Mouse (Mus musculus) heart, embryonic 11.5 days (tissue): ENCODE measurements at regions not wholly inside any gene's neighbourhood (a gene's known extent, or its start where the extent isn't known, plus 50 kb on each side); places are given as distances from the start of the nearest gene placed in this dataset.

Experiments
- ATAC-seq: fragments of 200-750 bp; cut with Nextera tagmentation; replicated peaks from 2 replicates; pipeline ENCODE4 v1.8.0; 2017; ENCODE audit warnings: moderate library complexity; ENCODE audit not compliant: insufficient number of reproducible peaks, low FRiP score, low TSS enrichment
- H3K27ac ChIP-seq: fragments of 300-500 bp; sonication (generic); 2 replicates; pipeline ENCODE4 v1.5.1; 2014; ENCODE audit warnings: mild to moderate bottlenecking, low read depth, low read length
- H3K27me3 ChIP-seq: fragments of 300-500 bp; sonication (generic); 2 replicates; pipeline ENCODE4 v1.6.1; 2014; ENCODE audit warnings: mild to moderate bottlenecking, low read length, mixed read lengths; ENCODE audit not compliant: control insufficient read depth, insufficient read depth
- H3K36me3 ChIP-seq: fragments of 300-500 bp; sonication (generic); 2 replicates; pipeline ENCODE4 v1.6.1; 2014; ENCODE audit warnings: mild to moderate bottlenecking, low read length, moderate library complexity, mixed read lengths; ENCODE audit not compliant: control insufficient read depth, insufficient read depth
- H3K4me1 ChIP-seq: fragments of 300-500 bp; sonication (generic); 2 replicates; pipeline ENCODE4 v1.6.1; 2014; ENCODE audit warnings: low read length; ENCODE audit not compliant: control insufficient read depth, insufficient read depth
- H3K4me2 ChIP-seq: fragments of 300-500 bp; sonication (generic); 2 replicates; pipeline ENCODE4 v1.6.1; 2014; ENCODE audit warnings: mild to moderate bottlenecking, moderate library complexity
- H3K4me3 ChIP-seq: fragments of 300-500 bp; sonication (generic); 2 replicates; pipeline ENCODE4 v1.5.1; 2014; ENCODE audit warnings: low read depth, low read length
- H3K9ac ChIP-seq: fragments of 300-500 bp; sonication (generic); 2 replicates; pipeline ENCODE4 v1.6.1; 2014; ENCODE audit warnings: mild to moderate bottlenecking, low read depth, low read length, moderate library complexity
- H3K9me3 ChIP-seq: fragments of 300-500 bp; sonication (generic); replicated peaks from 2 replicates; pipeline ENCODE4 v1.6.1; 2016; ENCODE audit warnings: low read length; ENCODE audit not compliant: control insufficient read depth
- WGBS: fragments of 180-500 bp; shearing (Covaris S2); extraction: QIAGEN DNeasy Blood & Tissue Kit; methylation state at CpG from one replicate; pipeline ENCODE4 v1.1.7; 2014; ENCODE audit not compliant: insufficient replicate concordance; 5-methylcytosine and 5-hydroxymethylcytosine counted together

DNA sequence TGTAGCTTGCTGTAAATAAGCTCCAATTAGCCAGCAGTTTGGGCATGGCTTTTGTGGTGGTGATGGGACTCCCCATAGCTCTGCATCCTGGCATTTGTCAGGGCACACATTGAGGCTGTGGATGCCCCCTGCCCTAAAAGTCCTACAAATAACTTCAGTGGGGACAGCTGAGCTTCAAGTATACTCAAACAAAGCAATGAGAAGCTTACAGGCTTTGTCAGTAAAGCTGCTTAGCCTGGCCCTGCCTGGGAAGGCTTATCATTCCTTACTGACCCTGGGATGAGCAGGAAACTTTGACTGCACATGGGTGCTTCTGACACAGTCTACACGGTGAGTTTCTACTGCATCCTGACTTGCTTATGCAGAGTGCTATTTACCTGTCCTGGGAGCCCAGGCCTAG is 420.5 kb upstream of the Mki67 start:
- H3K27me3 ChIP-seq: no peaks in the 10 kb centered on the region
- H3K9ac ChIP-seq: no peak overlapping the region
- H3K4me2 ChIP-seq: no peak overlapping the region
- no peaks in the 10 kb centered on the region for H3K9me3 ChIP-seq
- no peaks in the 10 kb centered on the region for H3K4me1 ChIP-seq
- no peaks in the 10 kb centered on the region for H3K36me3 ChIP-seq
- 53% methylated on average over 1 of the region's 1 CpGs for WGBS
- no peak overlapping the region for H3K27ac ChIP-seq
- no peak overlapping the region for H3K4me3 ChIP-seq
- no peak for ATAC-seq

DNA sequence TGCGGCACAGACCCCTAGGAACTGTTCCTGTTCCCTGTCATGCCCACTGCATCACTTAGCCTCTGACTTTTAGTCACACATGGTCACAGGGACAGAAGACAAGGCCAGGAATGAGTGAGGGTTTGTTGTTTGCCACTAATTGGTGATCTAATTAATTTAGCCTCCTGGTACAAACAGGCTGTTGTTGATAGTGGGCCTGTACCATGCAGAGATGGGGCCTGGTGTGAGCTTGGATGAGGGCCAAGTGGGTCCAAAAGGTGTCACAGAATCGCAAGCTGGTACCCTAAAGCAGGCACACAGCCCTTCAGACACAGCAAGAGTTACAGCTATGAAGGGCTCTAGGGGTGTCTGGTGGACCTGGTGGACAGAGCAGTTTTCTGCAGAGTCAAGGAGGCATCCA is 421.2 kb upstream of the Mki67 start:
- WGBS: 61% methylated on average over 2 of the region's 2 CpGs
- no peaks in the 10 kb centered on the region for H3K36me3 ChIP-seq
- ATAC-seq: no peak
- no peak overlapping the region for H3K9ac ChIP-seq
- H3K4me2 ChIP-seq: no peak overlapping the region
- no peak overlapping the region for H3K4me3 ChIP-seq
- H3K9me3 ChIP-seq: no peaks in the 10 kb centered on the region
- no peaks in the 10 kb centered on the region for H3K27me3 ChIP-seq
- H3K4me1 ChIP-seq: no peaks in the 10 kb centered on the region
- no peak overlapping the region for H3K27ac ChIP-seq

- no peaks in the 10 kb centered on the region for H3K9me3 ChIP-seq
- H3K4me2 ChIP-seq: no peak overlapping the region
- 76% methylated on average over 15 of the region's 15 CpGs for WGBS
- H3K4me1 ChIP-seq: no peaks in the 10 kb centered on the region
- ATAC-seq: no peak
- H3K36me3 ChIP-seq: no peaks in the 10 kb centered on the region
- no peak overlapping the region for H3K9ac ChIP-seq
- no peaks in the 10 kb centered on the region for H3K27me3 ChIP-seq
- H3K4me3 ChIP-seq: no peak overlapping the region
- no peak overlapping the region for H3K27ac ChIP-seq
Measured at GRCm38 (mm10) chr7:136137831-136138602, 421.9 kb upstream of the Mki67 start.

DNA sequence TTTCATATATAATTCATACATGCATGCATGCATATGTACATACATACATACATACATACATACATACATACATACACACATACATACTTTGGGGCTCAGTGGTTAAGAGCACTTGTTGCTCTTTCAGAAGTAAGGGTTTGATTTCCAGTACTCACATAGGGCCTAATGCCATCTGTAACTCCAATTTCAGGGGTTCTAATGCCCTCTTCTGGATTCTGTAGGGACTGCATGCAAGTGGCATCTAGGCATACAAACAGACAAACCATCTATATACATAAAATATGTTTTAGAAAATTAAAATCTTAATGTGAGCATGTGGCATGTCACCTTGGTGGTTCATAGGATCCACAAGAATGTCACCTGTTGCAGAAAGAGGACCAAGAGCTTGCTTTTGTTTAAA is 426.7 kb upstream of the Mki67 start:
- H3K4me2 ChIP-seq: no peak overlapping the region
- no peak overlapping the region for H3K27ac ChIP-seq
- H3K9ac ChIP-seq: no peak overlapping the region
- H3K4me3 ChIP-seq: no peak overlapping the region
- no peaks in the 10 kb centered on the region for H3K9me3 ChIP-seq
- H3K36me3 ChIP-seq: no peaks in the 10 kb centered on the region
- no peaks in the 10 kb centered on the region for H3K27me3 ChIP-seq
- H3K4me1 ChIP-seq: no peaks in the 10 kb centered on the region
- ATAC-seq: no peak

DNA sequence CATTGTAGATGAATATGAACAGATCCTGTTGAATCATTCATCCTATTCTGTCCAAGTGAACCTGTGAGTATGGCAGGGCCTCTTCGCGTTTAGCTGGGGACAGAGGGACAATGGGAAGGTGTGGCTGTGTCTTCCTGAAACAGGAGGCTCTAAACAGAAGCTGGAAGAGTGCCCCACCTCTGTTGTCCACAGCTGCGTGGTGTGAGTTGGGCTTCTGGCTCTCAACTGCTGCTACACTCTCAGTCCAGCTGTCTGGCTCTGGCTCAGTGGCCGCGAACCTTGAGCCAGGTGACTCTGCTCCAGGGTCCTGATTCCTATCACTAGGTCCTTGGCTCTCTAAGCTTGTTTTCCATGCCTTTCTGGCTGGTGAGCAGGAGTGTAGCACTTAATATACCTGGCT is 434.0 kb upstream of the Mki67 start:
- H3K9ac ChIP-seq: no peak overlapping the region
- H3K27me3 ChIP-seq: no peaks in the 10 kb centered on the region
- no peaks in the 10 kb centered on the region for H3K9me3 ChIP-seq
- H3K4me1 ChIP-seq: no peaks in the 10 kb centered on the region
- ATAC-seq: no peak
- no peak overlapping the region for H3K27ac ChIP-seq
- H3K4me3 ChIP-seq: no peak overlapping the region
- no peak overlapping the region for H3K4me2 ChIP-seq
- WGBS: 62% methylated on average over 5 of the region's 5 CpGs
- H3K36me3 ChIP-seq: no peaks in the 10 kb centered on the region

GRCm38 (mm10) chr7:136151301-136151930 is 435.3 kb upstream of the Mki67 start:
- no peak overlapping the region for H3K27ac ChIP-seq
- ATAC-seq: no peak

DNA sequence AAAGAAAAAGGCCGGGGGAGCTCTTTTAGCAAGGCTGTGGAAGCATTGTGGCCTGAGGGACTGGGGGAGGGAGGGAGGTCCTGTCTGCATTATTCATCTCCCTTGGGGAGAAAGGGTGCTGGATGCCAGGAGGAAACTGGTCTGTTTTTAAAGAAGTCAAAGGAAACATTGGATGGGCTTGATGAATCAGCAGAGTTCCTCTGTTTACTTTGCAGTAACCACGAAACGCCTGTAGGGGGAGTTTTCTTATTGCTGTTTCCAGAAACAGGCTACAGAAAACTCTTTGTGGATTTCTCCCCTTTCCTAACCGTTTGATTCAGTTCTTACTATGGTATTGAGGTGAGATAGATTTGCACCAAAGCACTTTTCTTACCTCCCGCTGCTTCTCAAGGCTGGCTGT is 436.3 kb upstream of the Mki67 start:
- H3K36me3 ChIP-seq: no peaks in the 10 kb centered on the region
- WGBS: 35% methylated on average over 5 of the region's 5 CpGs
- H3K9me3 ChIP-seq: no peaks in the 10 kb centered on the region
- no peaks in the 10 kb centered on the region for H3K4me1 ChIP-seq
- H3K27me3 ChIP-seq: no peaks in the 10 kb centered on the region
- H3K27ac ChIP-seq: no peak overlapping the region
- no peak overlapping the region for H3K4me3 ChIP-seq
- ATAC-seq: no peak
- H3K4me2 ChIP-seq: no peak overlapping the region
- H3K9ac ChIP-seq: no peak overlapping the region

More at GRCm38 (mm10) chr7:136151301-136151930, 435.3 kb upstream of the Mki67 start:
- no peak overlapping the region for H3K4me2 ChIP-seq
- no peaks in the 10 kb centered on the region for H3K36me3 ChIP-seq
- no peak overlapping the region for H3K9ac ChIP-seq
- 53% methylated on average over 4 of the region's 4 CpGs for WGBS
- no peaks in the 10 kb centered on the region for H3K9me3 ChIP-seq
- no peaks in the 10 kb centered on the region for H3K4me1 ChIP-seq
- H3K4me3 ChIP-seq: no peak overlapping the region
- H3K27me3 ChIP-seq: no peaks in the 10 kb centered on the region

- Histone ChIP-seq H3K4me1 (no peaks in the 10 kb centered on the region), H3K4me2 (no peak overlapping the region), H3K4me3 (no peak overlapping the region), H3K27me3 (no peaks in the 10 kb centered on the region), H3K36me3 (no peaks in the 10 kb centered on the region), H3K27ac (no peak overlapping the region), H3K9ac (no peak overlapping the region), H3K9me3 (no peaks in the 10 kb centered on the region)
- ATAC-seq: no peak
- WGBS: 76% methylated on average over 3 of the region's 3 CpGs
Measured at GRCm38 (mm10) chr7:136153621-136154020, 437.5 kb upstream of the Mki67 start.

GRCm38 (mm10) chr7:136159136-136159535 is 443.0 kb upstream of the Mki67 start:
- no peak overlapping the region for H3K4me2 ChIP-seq
- no peaks in the 10 kb centered on the region for H3K9me3 ChIP-seq
- WGBS: 51% methylated on average over 4 of the region's 4 CpGs
- no peak for ATAC-seq
- no peaks in the 10 kb centered on the region for H3K27me3 ChIP-seq
- no peak overlapping the region for H3K9ac ChIP-seq
- H3K4me3 ChIP-seq: no peak overlapping the region
- no peaks in the 10 kb centered on the region for H3K36me3 ChIP-seq
- no peaks in the 10 kb centered on the region for H3K4me1 ChIP-seq
- H3K27ac ChIP-seq: no peak overlapping the region
